Mouse (Mus musculus) midbrain, embryonic 14.5 days (tissue): ENCODE measurements at regions not wholly inside any gene's neighbourhood (a gene's known extent, or its start where the extent isn't known, plus 50 kb on each side); places are given as distances from the start of the nearest gene placed in this dataset.
A peak's percentile ranks its signal among the peaks of the same experiment; 100 is the strongest.

Source experiments
- ATAC-seq: fragments of 200-750 bp; cut with Nextera tagmentation; 2 replicates; pipeline ENCODE4 v1.8.0; 2017; ENCODE audit warnings: moderate number of reproducible peaks, moderate library complexity; ENCODE audit not compliant: low FRiP score, low TSS enrichment
- DNase-seq: peaks from one replicate; pipeline ENCODE4 v3.0.0-alpha.2; 2015
- H3K27ac ChIP-seq: fragments of 300-500 bp; sonication (generic); replicated peaks from 2 replicates; pipeline ENCODE4 v1.5.1; 2014; ENCODE audit warnings: mild to moderate bottlenecking, low read depth, low read length, moderate library complexity
- H3K27me3 ChIP-seq: fragments of 300-500 bp; sonication (generic); 2 replicates; pipeline ENCODE4 v1.6.1; 2014; ENCODE audit warnings: low read length, control low read depth, mixed read lengths; ENCODE audit not compliant: control insufficient read depth, insufficient read depth
- H3K36me3 ChIP-seq: fragments of 300-500 bp; sonication (generic); 2 replicates; pipeline ENCODE4 v1.6.1; 2014; ENCODE audit warnings: low read length, control low read depth; ENCODE audit not compliant: control insufficient read depth, insufficient read depth
- H3K4me1 ChIP-seq: fragments of 300-500 bp; sonication (generic); 2 replicates; pipeline ENCODE4 v1.6.1; 2014; ENCODE audit warnings: mild to moderate bottlenecking, antibody characterized with exemption, low read length, control low read depth; ENCODE audit not compliant: control insufficient read depth, insufficient read depth
- H3K4me2 ChIP-seq: fragments of 300-500 bp; sonication (generic); 2 replicates; pipeline ENCODE4 v1.6.1; 2014; ENCODE audit warnings: mild to moderate bottlenecking, low read length, moderate library complexity
- H3K4me3 ChIP-seq: fragments of 300-500 bp; sonication (generic); replicated peaks from 2 replicates; pipeline ENCODE4 v1.5.1; 2014; ENCODE audit warnings: low read depth, low read length
- H3K9ac ChIP-seq: fragments of 300-500 bp; sonication (generic); replicated peaks from 2 replicates; pipeline ENCODE4 v1.6.1; 2014; ENCODE audit warnings: mild to moderate bottlenecking, low read length, moderate library complexity
- H3K9me3 ChIP-seq: fragments of 300-500 bp; sonication (generic); 2 replicates; pipeline ENCODE4 v1.6.1; 2016; ENCODE audit warnings: low read length, control low read depth, mixed read lengths; ENCODE audit not compliant: control insufficient read depth
- WGBS: fragments of 180-500 bp; shearing (Covaris S2); extraction: QIAGEN DNeasy Blood & Tissue Kit; methylation state at CpG from one replicate; pipeline ENCODE4 v1.1.7; 2014; 5-methylcytosine and 5-hydroxymethylcytosine counted together

DNA sequence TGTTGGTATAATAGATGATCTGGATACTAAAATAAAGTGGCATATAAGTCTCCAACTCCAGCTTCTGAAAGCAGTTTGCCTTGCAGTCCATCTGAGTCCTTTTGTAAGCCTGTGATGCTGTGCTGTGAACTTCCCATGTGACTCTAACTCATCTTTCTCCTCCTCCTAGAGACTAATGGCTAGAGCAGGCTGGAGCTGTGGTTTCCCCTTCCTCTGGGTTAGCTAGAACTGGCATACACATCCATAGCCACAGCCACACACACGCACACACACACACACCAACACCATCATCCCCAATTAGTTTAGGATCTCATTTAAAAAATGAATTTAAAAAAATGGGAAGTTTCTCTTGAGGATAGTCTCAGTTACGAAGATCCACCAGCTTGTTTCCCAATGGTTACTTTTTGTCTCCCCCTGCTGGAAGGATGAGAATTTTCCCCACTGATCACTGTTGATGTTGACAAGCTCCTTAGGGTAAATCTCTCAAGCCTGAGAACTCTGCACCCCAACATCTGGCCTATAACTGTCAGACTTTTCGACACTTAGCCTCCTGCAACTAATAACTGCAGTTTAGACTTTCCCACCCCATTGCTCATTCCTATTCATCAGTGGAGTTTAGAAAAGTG is 500.7 kb downstream of the Mdfic start:
- H3K4me2 ChIP-seq, result no peak overlapping the region
- no peaks in the 10 kb centered on the region for H3K36me3 ChIP-seq
- H3K4me3 ChIP-seq, result no peak overlapping the region
- no peaks in the 10 kb centered on the region for H3K4me1 ChIP-seq
- DNase-seq (peak; percentile 74), ATAC-seq (no peak)
- H3K27me3 ChIP-seq, result no peaks in the 10 kb centered on the region
- no peak overlapping the region for H3K27ac ChIP-seq
- WGBS, result 39% methylated on average over 3 of the region's 3 CpGs
- no peak overlapping the region for H3K9ac ChIP-seq
- H3K9me3 ChIP-seq, result no peaks in the 10 kb centered on the region
